Mouse (Mus musculus) kidney, adult 2 months (tissue): ENCODE data around the gene Sec1. TPM values are rescaled to one million over a fixed set of nuclear protein-coding genes. Genes with fewer than 3 reads are reported as not detected.

ENCODE experiments used
- DNase-seq: peaks from one replicate; pipeline ENCODE4 v3.0.0; 2021
- H3K27ac ChIP-seq: fragments of 200-500 bp; 2 replicates; pipeline ENCODE4 v1.5.1; 2012; ENCODE audit warnings: low read depth, low read length, control low read depth, inconsistent platforms; ENCODE audit not compliant: insufficient read depth
- H3K27me3 ChIP-seq: fragments of 200-500 bp; replicated peaks from 2 replicates; pipeline ENCODE4 v1.6.1; 2012; ENCODE audit warnings: mild to moderate bottlenecking, moderate library complexity, low read length, inconsistent platforms; ENCODE audit not compliant: control insufficient read depth, insufficient read depth
- H3K36me3 ChIP-seq: fragments of 200-500 bp; 2 replicates; pipeline ENCODE4 v1.6.1; 2012; ENCODE audit warnings: mild to moderate bottlenecking, moderate library complexity, low read length, inconsistent platforms; ENCODE audit not compliant: control insufficient read depth, insufficient read depth
- H3K4me1 ChIP-seq: fragments of 200-500 bp; 2 replicates; pipeline ENCODE4 v1.6.1; 2011; ENCODE audit warnings: low read length; ENCODE audit not compliant: control insufficient read depth, insufficient read depth
- H3K4me3 ChIP-seq: fragments of 200-500 bp; 2 replicates; pipeline ENCODE4 v1.5.1; 2011; ENCODE audit warnings: mild to moderate bottlenecking, low read depth, low read length, control low read depth; ENCODE audit not compliant: insufficient read depth
- CTCF ChIP-seq: fragments of 200-500 bp; conservative IDR thresholded peaks from 2 replicates; pipeline ENCODE4 v1.5.1; 2011; ENCODE audit warnings: low read depth, mild to moderate bottlenecking, control low read depth, low read length, moderate library complexity, mixed read lengths; ENCODE audit not compliant: insufficient read depth, insufficient read length
- POLR2A ChIP-seq: fragments of 200-500 bp; IDR thresholded peaks from one replicate; pipeline ENCODE4 v1.6.1; 2011; ENCODE audit warnings: low read depth, low read length, control low read depth
- WGBS: fragments of 180-500 bp; shearing (Covaris S2); methylation state at CpG from one replicate; pipeline ENCODE4 v1.1.7; 2018; 5-methylcytosine and 5-hydroxymethylcytosine counted together
- polyA plus RNA-seq: library from polyadenylated mRNA; depleted of rRNA; stranded (reverse); fragments of >200 nt; gene quantifications from 2 replicates; pipeline ENCODE4 v1.2.3, GENCODE M21; 2012

Sec1 gene
- polyA plus RNA-seq, 1 experiment: 0.22 TPM

- under 1% methylated on average over 41 of the region's 41 CpGs for WGBS
- DNase-seq: peak; percentile 99
- H3K27me3 ChIP-seq: no peaks in the 10 kb centered on the region
- H3K36me3 ChIP-seq: peaks cover 5% of the 10 kb centered on the region; the same call in 1 of the 2 replicates
- H3K27ac ChIP-seq: peak within 1 kb of the TSS; percentile 89
- H3K4me1 ChIP-seq: peaks cover 24% of the 10 kb centered on the region
- H3K4me3 ChIP-seq: peak within 1 kb of the TSS; percentile 90
- TF ChIP-seq POLR2A (peak; percentile 96), CTCF (no peak)
These were observed 23.7 kb upstream of the Sec1 start, which contains the start of gene Sphk2 for GRCm38 (mm10) chr7:45717918-45718297. Sphk2 (minus strand) TSS chr7:45718002.

- 6% methylated on average over 31 of the region's 31 CpGs for WGBS
- TF ChIP-seq CTCF: no peak
- no peak for TF ChIP-seq POLR2A
- Histone ChIP-seq H3K27ac (peak overlapping the region; percentile 89), H3K27me3 (no peaks in the 10 kb centered on the region), H3K36me3 (peaks cover 5% of the 10 kb centered on the region; the same call in 1 of the 2 replicates), H3K4me3 (peak overlapping the region; percentile 88), H3K4me1 (peaks cover 29% of the 10 kb centered on the region)
- no peak for DNase-seq
These were observed 23.0 kb upstream of the Sec1 start for GRCm38 (mm10) chr7:45716952-45717917.

DNA sequence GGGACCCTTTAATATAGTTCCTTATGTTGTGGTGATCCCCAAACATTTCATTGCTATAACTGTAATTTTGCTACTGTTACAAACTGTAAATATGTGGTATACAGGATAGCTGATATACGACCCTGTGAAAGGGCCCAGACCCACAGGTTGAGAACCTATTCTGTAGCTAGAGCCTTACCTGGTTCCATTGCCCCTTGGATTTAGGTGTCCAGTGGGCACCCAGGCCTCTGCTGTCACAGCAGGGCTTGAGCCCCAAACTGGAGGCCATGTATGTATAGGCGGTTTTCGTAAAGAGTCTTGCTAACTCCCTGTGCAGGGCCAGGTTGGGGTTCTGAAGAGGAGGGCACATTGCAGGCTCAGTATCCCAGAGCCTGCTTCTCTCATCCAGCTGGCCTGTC lies 22.3 kb upstream of the Sec1 start:
- TF ChIP-seq CTCF (no peak), POLR2A (no peak)
- no peak overlapping the region for H3K4me3 ChIP-seq
- H3K27me3 ChIP-seq: no peaks in the 10 kb centered on the region
- 82% methylated on average over 3 of the region's 3 CpGs for WGBS
- DNase-seq: no peak
- no peak overlapping the region for H3K27ac ChIP-seq
- H3K4me1 ChIP-seq: peaks cover 32% of the 10 kb centered on the region
- H3K36me3 ChIP-seq: peaks cover 5% of the 10 kb centered on the region; the same call in 1 of the 2 replicates

DNA sequence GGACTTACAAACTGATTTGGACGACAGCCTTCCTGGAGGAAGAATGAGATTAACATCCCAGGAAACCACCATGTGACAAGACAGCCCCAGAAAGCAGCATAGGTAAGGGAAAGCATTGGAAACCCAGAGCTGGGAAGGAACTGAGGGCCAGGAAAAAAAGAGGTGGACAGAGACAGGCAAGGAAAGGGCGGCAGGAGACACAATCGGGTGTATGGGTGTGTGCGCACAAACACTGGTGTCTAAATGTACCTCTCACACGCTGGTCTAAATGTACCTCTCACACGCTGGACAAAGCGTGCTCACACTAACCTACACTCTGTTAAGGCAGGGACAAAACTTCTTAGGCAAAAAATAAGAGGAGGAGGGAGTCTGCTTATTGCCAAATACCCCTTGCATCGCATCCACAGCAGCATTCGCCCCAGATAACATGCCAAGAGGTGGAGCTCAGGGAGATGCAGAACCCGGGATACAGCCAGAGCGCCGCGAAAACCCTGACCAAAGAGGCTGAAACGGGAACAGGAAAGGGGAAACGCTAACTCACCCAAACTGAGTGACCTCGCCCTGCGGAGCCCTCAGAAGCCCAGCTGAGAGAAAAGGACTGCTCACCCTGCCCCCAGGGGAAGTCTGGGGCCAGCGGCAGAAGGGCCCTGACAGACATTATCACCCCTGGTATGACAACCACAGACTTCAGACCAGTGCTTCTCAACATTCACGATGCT lies 21.7 kb upstream of the Sec1 start:
- Histone ChIP-seq H3K27me3 (no peaks in the 10 kb centered on the region), H3K36me3 (peaks cover 5% of the 10 kb centered on the region; the same call in 1 of the 2 replicates), H3K4me3 (peak overlapping the region; percentile 25), H3K27ac (peak overlapping the region; percentile 63; the same call in 1 of the 2 replicates), H3K4me1 (peaks cover 32% of the 10 kb centered on the region)
- peak; percentile 30 for DNase-seq
- TF ChIP-seq POLR2A (no peak), CTCF (no peak)
- WGBS: 77% methylated on average over 19 of the region's 19 CpGs

- no peak for TF ChIP-seq CTCF
- peak; percentile 62 for TF ChIP-seq POLR2A
- Histone ChIP-seq H3K4me3 (peak within 1 kb of the TSS; percentile 88), H3K36me3 (peaks cover 5% of the 10 kb centered on the region; the same call in 1 of the 2 replicates), H3K27me3 (no peaks in the 10 kb centered on the region), H3K4me1 (peaks cover 32% of the 10 kb centered on the region), H3K27ac (peak within 1 kb of the TSS; percentile 94)
- DNase-seq: peak; percentile 99
- 7% methylated on average over 34 of the region's 34 CpGs for WGBS
These were observed 21.0 kb upstream of the Sec1 start, which contains the start of gene Rpl18 for GRCm38 (mm10) chr7:45715090-45715708. Rpl18 (plus strand) TSS chr7:45715457.

- Histone ChIP-seq H3K36me3 (peaks cover 10% of the 10 kb centered on the region; the same call in 1 of the 2 replicates), H3K4me3 (peak overlapping the region; percentile 88), H3K4me1 (peaks cover 32% of the 10 kb centered on the region), H3K27ac (peak overlapping the region; percentile 94), H3K27me3 (no peaks in the 10 kb centered on the region)
- no peak for TF ChIP-seq POLR2A
- DNase-seq: peak; percentile 72
- WGBS: 4% methylated on average over 14 of the region's 14 CpGs
These were observed 20.5 kb upstream of the Sec1 start for GRCm38 (mm10) chr7:45714630-45715089.
